Mouse (Mus musculus) brain, embryonic 18.5 days (tissue): ENCODE results near the gene Tshz3.

ENCODE experiments used
- DNase-seq: peaks from one replicate; pipeline ENCODE4 v3.0.0-alpha.2; 2012; ENCODE audit warnings: low read depth, low spot score

The Tshz3 gene

DNA sequence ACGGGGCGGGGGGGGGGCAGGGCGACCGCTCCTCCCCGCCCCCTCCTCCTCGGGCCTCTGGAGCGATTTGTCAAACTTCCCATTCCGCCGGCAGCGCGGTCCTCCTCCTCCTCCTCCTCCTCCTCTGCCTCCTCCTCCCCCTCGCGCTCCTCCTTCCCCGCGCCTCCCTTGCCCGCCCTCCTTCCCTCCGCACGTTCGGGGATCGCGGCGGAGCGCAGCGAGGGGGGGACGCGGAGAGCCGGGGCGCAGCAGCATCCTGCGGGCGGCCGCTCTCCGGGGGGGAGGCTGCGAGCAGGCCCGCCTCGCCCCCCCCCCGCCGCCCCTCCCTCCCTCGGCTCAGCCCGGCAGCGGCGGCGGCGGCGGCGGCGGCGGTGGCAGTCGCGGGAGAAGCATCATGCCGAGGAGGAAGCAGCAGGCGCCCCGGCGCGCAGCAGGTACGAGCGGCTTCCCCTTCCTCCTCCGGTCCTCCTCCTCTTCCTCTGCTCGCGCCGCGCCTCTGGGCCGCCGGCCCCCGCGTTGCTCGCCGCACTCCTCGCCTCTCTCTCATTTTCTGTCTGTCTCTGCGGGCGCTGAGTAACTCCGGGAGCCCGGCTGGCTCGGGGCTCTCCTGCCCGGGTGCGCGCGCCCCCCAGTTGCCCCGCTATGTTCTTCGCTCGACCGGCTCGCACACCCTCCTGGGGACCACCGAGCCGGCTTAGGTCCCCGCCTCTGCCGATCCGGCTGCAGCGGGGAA, at the start of gene Tshz3:
TSS of gene Tshz3 (plus strand) at position 263 of the 733 bp plus-strand sequence.
- DNase-seq, result no peak

DNA sequence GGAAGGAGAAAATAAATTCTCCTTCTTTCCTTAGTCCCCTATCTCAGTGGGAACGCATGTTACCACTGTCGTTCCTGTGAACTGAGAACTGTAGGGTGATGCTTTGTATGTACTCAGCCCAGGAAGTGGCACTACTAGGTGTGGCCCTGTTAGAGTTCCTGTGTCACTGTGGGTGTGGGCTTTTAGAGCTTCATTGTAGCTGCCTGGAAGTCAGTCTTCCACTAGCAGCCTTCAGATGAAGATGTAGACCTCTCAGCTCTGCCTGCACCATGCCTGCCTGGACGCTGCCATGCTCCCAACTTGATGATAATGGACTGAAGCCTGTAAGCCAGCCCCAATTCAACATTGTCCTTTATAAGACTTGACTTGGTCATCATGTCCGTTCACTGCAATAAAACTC, 42.0 kb upstream of the Tshz3 start:
- no peak for DNase-seq

DNA sequence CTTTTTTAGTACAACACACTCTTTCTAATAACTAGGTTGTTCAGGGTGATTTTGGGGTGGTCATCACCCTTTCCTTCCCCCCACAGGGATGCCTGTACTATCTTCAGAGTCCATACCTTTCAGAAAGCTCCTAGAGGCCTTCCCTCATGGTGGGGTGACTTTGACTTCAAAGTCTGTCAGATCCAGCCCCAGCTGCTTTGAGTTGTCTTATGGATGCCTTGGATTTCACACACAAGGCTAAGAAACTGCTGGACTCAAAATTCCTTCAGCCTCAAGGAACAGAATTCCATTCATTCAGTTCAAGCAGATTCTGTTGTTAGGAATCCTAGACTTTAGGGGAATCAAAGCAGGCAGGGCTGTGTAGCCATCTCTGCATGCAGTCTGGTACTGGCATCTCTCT, 41.5 kb upstream of the Tshz3 start:
- DNase-seq, result no peak

DNA sequence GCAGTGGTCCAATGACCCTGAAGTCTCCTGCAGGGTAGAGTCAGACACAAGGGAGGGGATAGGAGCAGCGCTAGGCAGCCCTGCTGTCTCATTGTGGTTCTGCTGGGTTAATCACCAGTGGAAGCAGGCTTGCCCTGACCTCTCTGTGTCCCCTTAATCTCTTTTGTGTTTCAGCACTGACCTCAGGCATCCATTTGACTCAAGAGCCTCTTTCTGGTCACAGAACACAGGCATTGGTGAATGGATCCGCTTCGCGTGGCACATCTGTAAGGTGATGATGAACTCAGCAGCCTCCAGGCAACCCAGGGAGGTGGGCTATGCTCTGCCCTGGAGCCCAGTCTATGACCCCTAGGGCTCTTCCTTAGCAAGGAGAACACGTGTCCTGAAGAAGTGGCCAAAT, 39.6 kb upstream of the Tshz3 start:
- DNase-seq, result no peak

DNA sequence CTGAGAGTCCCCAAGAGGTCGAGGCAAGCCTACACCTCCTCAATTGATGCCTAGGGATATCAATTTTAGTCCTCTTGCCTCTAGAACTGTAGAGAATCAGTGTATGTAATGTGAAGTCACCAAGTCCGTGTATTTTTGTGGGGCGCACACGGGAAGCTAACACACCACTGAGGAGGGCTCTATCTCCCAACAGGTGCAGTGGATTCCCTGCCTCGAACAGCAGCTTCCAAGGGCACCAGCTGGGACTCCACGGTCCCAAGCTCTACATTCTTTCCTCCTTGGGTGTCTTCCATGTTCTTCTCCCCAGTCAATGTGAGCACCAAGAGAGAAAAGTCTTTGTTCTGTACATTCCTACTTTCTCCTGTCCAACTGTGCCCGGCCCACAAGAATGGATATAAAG, 38.7 kb upstream of the Tshz3 start:
- no peak for DNase-seq

DNA sequence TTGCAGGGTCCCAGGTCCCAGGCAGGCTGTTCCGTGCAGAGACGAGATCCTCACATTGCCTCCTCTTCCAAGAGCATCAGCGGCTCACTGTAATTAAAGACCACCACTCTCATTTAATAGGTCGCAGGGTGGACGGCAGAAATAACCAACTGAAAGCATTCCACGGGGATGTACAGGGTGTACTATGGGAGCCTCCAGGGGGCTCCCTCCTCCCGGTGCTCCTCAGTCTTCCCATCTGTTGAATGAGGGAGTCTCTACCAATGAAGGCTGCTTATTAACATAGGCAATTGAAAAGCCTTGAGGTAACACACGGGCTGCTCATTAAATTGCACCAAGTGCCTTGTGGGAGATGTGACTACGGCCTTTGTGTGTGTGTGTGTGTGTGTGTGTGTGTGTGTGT, 37.3 kb upstream of the Tshz3 start:
- no peak for DNase-seq

DNA sequence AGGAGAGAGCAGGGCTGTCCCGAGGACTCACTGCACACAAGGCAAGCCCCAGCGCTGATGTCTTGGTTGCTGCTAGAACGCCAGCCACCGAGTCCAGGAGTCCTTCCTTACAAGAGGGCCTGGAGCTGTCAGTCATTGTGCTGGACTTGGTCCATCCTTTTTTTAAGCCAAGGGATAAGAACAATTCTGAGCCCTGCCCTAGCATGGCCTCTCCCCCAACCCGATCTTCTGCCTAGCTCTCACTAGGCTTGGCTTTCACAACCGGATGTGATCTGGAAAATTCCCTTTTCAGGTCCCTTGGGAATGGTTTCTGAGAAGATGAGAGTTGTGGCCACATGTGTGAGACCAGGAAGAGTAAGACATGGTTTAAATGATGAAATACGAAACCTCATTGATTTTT, 34.5 kb upstream of the Tshz3 start:
- no peak for DNase-seq

DNA sequence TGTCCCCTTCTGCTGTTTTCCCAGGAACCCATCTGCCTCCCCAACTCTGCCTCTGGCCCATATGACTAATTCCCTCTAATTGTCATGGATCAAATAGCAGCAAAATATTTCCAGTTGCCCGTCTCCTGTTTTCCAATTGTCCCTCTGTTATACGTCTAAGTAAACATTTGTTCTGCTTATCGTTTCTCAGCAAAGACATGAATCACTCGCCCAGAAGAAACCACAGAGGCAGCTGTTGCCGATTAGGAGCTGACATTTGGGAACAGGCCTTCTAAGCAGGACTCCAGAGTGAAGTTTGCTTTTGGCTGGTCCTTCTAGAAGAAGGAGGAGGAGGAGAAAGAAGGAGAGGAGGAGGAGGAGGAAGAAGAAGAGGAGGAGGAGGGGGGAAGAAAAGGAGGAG, 30.2 kb upstream of the Tshz3 start:
- no peak for DNase-seq

DNA sequence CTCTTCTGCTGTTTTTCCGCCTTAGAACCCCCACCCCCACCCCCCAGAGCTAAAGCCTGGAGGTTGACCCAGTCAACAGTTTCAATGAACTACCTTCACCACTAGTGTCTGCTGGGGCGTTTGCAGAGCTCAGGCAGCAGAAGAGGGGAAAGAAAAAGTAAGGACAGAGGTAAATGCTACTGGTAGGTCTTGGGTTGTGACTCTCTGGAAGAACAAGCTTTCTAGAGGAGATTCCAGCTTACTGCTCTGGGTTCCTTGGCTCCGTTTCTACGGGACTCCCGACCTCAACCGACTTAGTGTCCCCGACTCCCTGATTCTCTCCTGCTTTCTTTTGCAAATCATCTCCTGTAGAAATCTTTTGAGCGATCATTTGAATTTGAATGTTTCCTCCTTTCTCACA, 19.9 kb upstream of the Tshz3 start:
- no peak for DNase-seq

DNA sequence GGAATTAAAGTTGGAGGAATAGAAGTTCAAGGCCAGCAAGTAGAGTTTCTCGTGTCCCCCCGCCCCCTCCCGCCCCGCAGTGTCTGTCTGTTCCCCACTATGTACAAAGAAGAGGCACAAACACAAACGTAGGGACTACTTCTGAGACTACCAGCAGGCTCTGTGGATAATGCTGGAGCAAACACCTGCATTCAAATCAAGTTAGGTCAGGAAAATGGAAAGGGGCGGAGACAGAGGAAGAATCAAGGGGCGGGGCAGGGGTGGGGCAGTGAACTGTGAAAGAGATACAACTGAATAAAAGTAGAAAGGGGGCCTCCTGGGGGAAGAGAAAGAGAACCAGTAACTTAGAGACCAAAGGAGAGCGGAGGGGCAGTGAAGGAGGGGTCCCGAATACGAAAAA, 19.4 kb upstream of the Tshz3 start:
- no peak for DNase-seq

DNA sequence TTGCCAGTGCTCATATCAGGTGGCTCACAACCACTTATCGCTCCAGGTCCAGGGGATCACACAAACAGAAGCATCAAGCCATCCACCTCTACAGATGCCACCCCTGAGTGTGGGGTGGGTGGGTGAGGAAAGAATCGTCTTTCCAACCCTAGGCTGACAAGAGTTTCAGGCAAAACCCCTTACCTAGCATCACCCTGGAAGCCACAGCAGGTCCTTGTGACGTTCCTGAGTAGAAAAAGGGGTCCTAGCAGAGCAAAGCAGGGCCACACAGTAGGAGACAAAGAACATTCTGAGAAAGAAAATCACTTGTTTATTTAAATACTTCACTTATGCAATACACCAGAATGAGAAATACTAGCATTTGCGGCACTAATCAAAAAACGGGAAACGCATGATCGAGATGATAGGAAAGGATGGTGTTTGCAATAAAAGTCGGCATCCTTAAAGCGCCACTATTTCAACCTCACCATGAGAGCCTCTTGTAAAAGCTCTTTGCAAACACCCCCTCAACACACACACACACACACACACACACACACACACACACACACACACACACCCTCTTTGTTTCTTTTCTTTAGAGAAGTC, 18.8 kb upstream of the Tshz3 start:
- DNase-seq, result no peak

DNA sequence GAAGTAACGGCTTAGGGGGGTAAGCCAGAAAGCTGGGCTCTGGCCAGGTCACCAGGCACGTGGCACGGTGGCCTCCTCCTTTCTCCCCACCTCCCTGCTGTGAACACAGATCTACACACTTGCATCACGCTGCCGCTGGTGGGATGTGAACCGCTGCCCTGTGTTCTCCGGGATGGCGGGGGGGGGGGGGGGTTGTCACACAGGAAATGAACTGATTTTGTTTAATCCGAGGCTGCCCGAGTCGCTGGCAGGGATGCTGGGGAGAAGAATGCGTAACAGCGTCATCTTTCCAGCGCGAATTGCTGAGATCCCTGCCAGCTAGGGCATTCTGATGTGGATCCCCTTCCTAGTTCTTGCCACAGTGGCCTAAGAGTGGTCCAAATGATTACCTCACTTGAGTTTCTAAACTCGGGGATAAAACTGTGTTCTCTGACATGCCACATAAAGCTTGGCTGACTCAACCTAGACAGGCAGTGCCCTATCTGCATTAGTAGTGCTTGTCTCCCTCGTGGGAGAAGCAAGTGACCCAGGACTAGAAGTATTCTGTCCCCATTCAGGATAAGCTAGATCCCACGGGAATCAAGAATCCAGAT, 18.0 kb upstream of the Tshz3 start:
- no peak for DNase-seq

DNA sequence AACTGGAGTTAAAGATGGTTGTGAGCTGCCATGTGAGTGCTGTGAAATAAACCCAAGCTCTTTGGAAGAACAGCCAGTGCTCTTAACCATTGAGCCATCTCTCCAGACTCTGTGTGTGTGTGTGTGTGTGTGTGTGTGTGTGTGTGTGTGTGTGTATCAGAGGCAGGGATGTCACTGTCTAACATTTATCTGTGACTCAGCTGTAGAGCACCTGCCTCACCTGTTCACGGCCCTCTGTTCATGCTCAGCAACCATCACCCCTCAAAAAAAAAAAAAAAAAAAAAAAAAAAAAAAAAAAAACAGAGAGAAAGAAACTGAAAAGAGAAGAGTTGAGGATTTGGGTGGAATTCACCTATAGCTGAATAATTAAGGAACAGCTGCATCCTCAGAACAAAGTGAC, 10.4 kb upstream of the Tshz3 start:
- no peak for DNase-seq

DNA sequence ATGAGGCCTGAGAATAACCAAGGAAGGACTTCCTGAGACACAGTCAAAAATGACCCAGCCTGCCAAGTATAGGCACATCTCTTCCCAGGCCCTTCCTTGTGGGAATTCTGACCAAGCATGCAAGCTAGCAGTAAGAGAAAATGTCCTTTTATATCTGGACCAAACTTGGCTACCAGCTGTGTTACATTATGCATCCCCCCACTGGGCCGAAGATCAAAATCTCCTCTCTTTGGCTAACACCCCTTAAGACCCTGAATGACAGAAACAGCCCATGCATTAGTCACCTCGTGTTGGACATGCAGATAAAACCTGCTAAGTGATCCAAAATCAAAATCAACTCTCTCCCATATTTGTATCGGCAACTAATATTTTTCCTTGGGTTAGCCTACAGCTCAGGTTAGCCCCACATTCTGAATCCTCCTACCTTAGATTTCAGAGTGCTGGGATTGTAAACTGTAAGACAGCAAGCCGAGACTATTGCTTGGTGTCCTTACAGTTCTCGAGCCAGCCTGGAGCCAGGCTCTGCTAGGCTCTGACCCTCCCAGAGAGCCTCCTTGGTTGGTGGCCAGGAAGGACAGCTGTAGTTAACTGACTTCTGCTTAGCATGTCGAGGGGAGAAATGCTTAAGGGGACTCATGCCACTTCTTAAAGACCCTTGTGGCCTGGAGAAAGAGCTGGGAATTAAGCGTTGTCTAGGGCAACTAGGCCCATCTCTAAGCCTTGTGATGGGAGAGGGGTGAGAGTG, 8.7 kb upstream of the Tshz3 start:
- DNase-seq, result no peak

DNA sequence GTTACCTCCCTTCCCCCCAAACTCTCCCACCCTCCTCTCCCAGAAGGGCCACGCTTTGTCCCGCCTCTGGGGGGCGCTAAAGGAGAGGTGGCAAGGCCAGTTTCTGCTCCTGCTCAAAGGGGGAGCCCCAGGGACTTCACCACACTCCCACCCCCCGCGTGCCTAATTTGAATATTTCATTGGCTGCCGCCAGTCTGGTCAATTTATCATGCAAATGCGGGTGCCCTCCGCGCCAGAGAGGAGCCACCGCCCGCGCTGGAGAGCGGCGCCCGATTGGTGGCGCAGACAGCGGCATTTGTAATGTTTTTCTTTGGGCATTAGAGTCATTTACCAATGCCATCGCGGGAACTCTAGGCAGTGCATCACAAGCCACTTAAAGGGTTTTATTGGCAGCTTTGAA, 7.4 kb upstream of the Tshz3 start:
- DNase-seq, result no peak

DNA sequence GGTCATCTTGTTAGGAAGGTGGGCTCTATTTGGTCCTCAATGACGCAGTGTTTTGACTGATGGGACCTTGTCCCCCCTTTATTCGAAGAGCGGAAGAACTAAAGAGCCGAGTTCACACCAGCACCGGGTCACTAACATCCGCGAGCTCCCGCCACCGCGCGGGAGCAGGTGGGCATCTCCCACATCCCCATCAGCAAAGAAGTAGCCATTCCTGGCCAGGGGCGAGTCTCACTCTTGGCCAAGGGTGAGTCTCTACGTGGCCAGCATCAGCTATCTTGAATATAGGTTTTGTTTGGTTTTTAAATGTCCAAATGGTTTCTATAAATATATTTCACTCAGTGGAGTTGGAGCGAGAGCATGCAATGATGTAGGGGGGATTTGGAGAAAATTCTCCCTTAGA, 6.3 kb upstream of the Tshz3 start:
- no peak for DNase-seq

DNA sequence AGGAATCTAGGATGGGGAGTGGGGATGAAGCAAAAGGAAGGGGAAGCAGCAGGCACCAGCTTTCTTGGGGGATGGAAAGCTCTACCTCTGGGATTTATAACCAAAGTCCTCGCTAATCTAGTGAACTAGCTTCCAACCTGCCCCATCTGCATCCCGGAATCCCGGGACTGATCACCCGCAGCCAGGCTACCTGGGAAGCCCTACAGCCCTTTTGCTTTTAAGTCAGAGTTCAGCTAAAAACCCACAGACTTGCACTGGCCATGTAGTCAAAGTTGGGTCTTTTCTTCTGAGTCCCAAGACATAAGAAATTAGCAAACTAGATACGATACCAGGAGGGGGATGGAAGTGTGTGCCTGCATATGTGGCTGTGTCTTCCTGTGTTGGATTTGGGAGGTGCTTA, 5.5 kb upstream of the Tshz3 start:
- DNase-seq, result no peak

DNA sequence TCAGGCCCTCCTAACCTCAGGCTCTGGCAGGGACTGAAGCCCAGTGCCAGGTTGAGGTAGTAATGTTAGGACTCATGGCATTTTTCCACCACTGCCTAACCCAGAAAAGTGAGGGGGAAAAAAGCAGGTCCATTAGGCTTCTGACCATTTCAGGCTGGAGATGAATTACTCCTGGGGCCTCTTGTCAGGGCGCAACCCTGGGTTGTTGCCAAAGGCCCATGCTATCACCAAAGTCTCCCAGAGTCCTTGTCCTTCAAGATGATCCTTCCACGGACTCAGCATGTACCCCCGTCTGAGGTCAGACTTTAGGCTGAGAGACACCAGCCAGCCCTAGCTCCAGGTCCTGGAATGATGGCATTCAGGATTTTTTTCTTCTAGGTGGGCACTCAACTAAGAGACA, 4.8 kb upstream of the Tshz3 start:
- no peak for DNase-seq

DNA sequence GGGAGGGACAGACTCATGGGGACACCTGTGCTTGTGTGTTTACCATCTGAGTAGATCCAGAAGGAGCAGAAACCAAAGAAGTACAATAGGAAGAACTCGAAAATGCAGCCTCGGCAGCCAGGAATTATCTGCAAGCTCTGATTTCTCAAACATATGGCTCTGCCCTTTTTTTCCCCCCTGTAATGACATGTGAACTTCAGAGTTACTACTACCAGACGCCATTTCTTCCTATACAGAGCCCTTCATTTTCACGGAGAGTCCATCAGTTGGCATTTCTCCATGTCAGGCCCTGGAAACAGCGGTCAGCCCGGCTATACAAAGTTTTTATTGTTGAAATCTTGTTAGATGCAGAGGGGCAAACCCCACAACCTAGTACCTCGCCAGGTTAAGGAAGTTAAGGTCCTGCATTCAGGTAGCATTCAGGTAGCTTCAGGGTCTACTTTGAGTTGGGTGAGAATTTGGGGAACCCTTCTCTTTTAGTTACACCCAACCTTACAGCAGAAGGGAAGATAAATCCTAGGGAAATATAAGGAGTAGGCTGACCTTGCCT, 3.2 kb upstream of the Tshz3 start:
- no peak for DNase-seq

DNA sequence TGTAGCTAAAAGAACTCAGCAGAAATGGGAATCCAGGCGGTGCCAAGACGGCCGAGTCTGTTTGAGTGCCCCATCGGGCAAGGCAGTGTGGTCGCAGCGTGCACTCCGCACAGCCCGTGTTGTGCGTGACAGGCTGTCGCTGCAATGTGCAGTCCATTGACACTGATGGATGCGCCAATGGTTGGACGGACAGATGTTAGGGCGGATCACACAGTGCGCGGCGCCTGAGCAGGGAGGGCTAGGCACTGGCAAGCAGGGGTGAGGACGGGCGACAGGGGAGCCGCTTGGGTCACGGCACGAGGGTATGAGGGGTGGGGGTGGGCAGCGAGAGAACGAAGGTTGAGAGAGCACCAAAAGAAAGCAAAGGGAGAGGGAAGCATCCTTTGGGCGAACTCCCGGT, 2.6 kb upstream of the Tshz3 start:
- DNase-seq, result no peak

DNA sequence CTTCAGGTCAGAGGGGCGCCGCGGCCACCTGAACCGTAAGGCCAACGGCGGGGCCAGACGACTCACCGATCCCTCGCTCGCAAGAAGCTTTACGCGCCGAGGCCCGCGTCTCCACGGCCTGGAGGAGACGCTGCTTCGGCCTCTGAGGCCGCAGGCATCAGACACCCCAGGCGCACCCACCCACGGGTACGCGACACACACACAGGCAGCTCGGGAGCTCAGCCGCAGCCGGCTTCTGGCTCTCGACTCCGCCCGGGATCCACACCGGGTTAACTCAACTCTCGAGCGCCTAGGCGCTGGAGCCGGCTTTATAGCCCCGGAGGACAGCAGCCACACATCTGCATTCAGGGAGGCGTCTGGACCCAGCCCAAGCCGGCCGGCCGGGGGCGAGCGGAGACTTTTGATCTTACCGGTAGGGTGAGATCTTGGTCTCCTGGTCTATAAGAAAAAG, 2.1 kb upstream of the Tshz3 start:
- DNase-seq, result no peak

DNA sequence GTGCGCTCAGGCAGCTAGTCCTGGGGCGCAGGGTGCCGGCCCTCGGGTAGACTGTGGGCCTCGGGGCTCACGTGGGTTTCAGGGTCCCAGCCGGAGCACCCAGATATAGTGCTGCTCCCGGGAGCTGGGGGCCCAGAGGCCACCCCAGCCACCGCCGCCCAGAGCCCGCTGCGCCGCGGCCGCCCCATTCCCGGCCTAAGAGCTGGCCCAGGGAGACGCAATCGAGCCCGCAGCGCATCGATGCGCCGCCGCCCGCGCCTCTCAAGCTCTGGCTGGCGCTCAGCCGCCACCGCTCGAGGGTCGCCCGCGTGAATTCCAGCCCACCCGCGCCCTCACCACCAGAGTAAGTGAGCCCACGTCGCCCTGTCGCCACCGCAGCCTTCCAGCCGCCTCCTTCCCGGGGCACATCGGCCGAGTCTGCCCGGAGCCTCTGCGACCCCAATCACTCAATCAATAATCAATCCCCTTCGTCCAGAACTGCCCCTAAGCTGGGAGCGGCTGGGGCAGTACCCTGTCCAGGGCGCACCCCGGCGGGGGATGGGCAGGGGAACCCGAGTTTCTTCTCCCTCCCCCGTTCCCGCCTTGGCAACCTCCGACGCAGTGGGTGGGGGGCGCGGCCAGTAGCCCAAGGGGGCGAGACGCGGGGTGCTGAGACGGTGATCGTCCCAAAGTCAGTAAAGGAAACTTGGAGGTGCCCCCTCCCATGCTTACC, 1.4 kb upstream of the Tshz3 start:
- DNase-seq, result no peak
